Mouse (Mus musculus) thymus, postnatal 25 days (tissue): ENCODE data around the gene Rps25.

Experiments
- DNase-seq: peaks from one replicate; pipeline ENCODE4 v3.0.0; 2022

Rps25 gene

GRCm38 (mm10) chr9:44457035-44457742 is 50.2 kb downstream of the Rps25 start:
- no peak for DNase-seq
